Mouse (Mus musculus) CH12.LX (cell line): Measurements from ENCODE around the gene Zc3h8. TPM values are rescaled to one million over a fixed set of nuclear protein-coding genes. Genes with fewer than 3 reads are reported as not detected.

ENCODE experiments used
- DNase-seq: peaks from one replicate; pipeline ENCODE4 v3.0.0-alpha.2; 2013; ENCODE audit errors: extremely low read depth
- H3K27ac ChIP-seq: 2 replicates; pipeline ENCODE4 v1.5.1; 2012; ENCODE audit warnings: low read depth, mild to moderate bottlenecking, control low read depth, moderate library complexity; ENCODE audit not compliant: insufficient read depth
- H3K27me3 ChIP-seq: replicated peaks from 2 replicates; pipeline ENCODE3; 2012; ENCODE audit warnings: inconsistent platforms
- H3K36me3 ChIP-seq, 2 experiments: replicated peaks in 1 of 2; 2 replicates each; pipeline versions ENCODE3 to v1.6.1; 2012; ENCODE audit warnings: inconsistent platforms in 1 of 2, low read length in 1 of 2, mild to moderate bottlenecking in 1 of 2, mixed read lengths in 1 of 2, moderate library complexity in 1 of 2; ENCODE audit not compliant: control insufficient read depth in 1 of 2, insufficient read depth in 1 of 2
- H3K4me1 ChIP-seq, 2 experiments: 2 replicates each; pipeline ENCODE4 v1.6.1; 2012; ENCODE audit warnings: inconsistent platforms in 1 of 2, moderate library complexity in 1 of 2; ENCODE audit not compliant: insufficient read depth in 2 of 2, control insufficient read depth in 1 of 2
- H3K4me2 ChIP-seq: 2 replicates; pipeline ENCODE4 v1.6.1; 2012; ENCODE audit warnings: low read depth, mild to moderate bottlenecking, control low read depth; ENCODE audit not compliant: poor library complexity, insufficient read depth, severe bottlenecking
- H3K4me3 ChIP-seq, 3 experiments: fragments of 150-350 bp in 1 of 3; sonication (generic) in 1 of 3; replicated peaks in 1 of 3; 2 replicates each; pipeline versions ENCODE3 to v1.5.1; 2011 to 2012; ENCODE audit warnings: low read depth in 2 of 3, low read length in 2 of 3, mild to moderate bottlenecking in 2 of 3, moderate library complexity in 2 of 3, control low read depth in 1 of 3, improper control_type of control experiment in 1 of 3, inconsistent platforms in 1 of 3, mixed read lengths in 1 of 3; ENCODE audit not compliant: poor library complexity in 1 of 3
- H3K79me2 ChIP-seq: replicated peaks from 2 replicates; pipeline ENCODE4 v1.6.1; 2012; ENCODE audit warnings: mild to moderate bottlenecking, moderate library complexity; ENCODE audit not compliant: control insufficient read depth, poor library complexity, insufficient read depth, severe bottlenecking; ENCODE audit errors: extremely low read depth
- H3K9ac ChIP-seq: 2 replicates; pipeline ENCODE4 v1.6.1; 2012; ENCODE audit warnings: low read depth, mild to moderate bottlenecking, control low read depth, moderate library complexity; ENCODE audit not compliant: insufficient read depth
- H3K9me3 ChIP-seq: replicated peaks from 2 replicates; pipeline ENCODE3; 2012; ENCODE audit warnings: low read length, inconsistent platforms, mixed read lengths
- BHLHE40 ChIP-seq: IDR thresholded peaks from 2 replicates; pipeline ENCODE4 v1.6.1; 2011; ENCODE audit warnings: mild to moderate bottlenecking, low read depth, low read length, improper control_type of control experiment
- CHD1 ChIP-seq: IDR thresholded peaks from 2 replicates; pipeline ENCODE4 v1.6.1; 2012; ENCODE audit warnings: low read depth, low read length, improper control_type of control experiment, inconsistent platforms
- CHD2 ChIP-seq: IDR thresholded peaks from 2 replicates; pipeline ENCODE4 v1.6.1; 2011; ENCODE audit warnings: low read length, improper control_type of control experiment
- CTCF ChIP-seq, 2 experiments: IDR thresholded peaks in 1 of 2; conservative IDR thresholded peaks in 1 of 2; 2 replicates each; pipeline ENCODE4 v1.5.1; 2011 to 2012; ENCODE audit warnings: low read depth in 2 of 2, low read length in 2 of 2, improper control_type of control experiment in 1 of 2, inconsistent platforms in 1 of 2, mild to moderate bottlenecking in 1 of 2, moderate library complexity in 1 of 2
- E2F4 ChIP-seq: IDR thresholded peaks from 2 replicates; pipeline ENCODE4 v1.6.1; 2011; ENCODE audit warnings: low read depth, low read length, improper control_type of control experiment; ENCODE audit not compliant: insufficient replicate concordance
- ELF1 ChIP-seq: IDR thresholded peaks from 2 replicates; pipeline ENCODE4 v1.6.1; 2014; ENCODE audit warnings: low read depth, mild to moderate bottlenecking, inconsistent platforms, low read length, improper control_type of control experiment
- EP300 ChIP-seq: IDR thresholded peaks from 2 replicates; pipeline ENCODE4 v1.6.1; 2011; ENCODE audit warnings: low read length, improper control_type of control experiment
- ETS1 ChIP-seq: conservative IDR thresholded peaks from 2 replicates; pipeline ENCODE4 v1.6.1; 2012; ENCODE audit warnings: low read depth, mild to moderate bottlenecking, inconsistent platforms, low read length, improper control_type of control experiment, moderate library complexity
- GABPA ChIP-seq: IDR thresholded peaks from 2 replicates; pipeline ENCODE4 v1.6.1; 2012; ENCODE audit warnings: low read depth, low read length, improper control_type of control experiment, inconsistent platforms; ENCODE audit not compliant: insufficient replicate concordance
- HCFC1 ChIP-seq: IDR thresholded peaks from 2 replicates; pipeline ENCODE4 v1.6.1; 2012; ENCODE audit warnings: low read depth, mild to moderate bottlenecking, inconsistent platforms, low read length, improper control_type of control experiment
- IRF4 ChIP-seq: IDR thresholded peaks from 2 replicates; pipeline ENCODE4 v1.6.1; 2014; ENCODE audit warnings: low read depth, mild to moderate bottlenecking, inconsistent platforms, low read length, improper control_type of control experiment
- JUN ChIP-seq: IDR thresholded peaks from 2 replicates; pipeline ENCODE4 v1.6.1; 2011; ENCODE audit warnings: low read depth, mild to moderate bottlenecking, low read length, improper control_type of control experiment, moderate library complexity; ENCODE audit not compliant: insufficient read depth
- KAT2A ChIP-seq: IDR thresholded peaks from 2 replicates; pipeline ENCODE4 v1.6.1; 2012; ENCODE audit warnings: low read length, improper control_type of control experiment, inconsistent platforms; ENCODE audit not compliant: insufficient replicate concordance
- MAFK ChIP-seq: IDR thresholded peaks from 2 replicates; pipeline ENCODE4 v1.6.1; 2011; ENCODE audit warnings: low read length, improper control_type of control experiment; ENCODE audit not compliant: insufficient replicate concordance
- MAX ChIP-seq: IDR thresholded peaks from 2 replicates; pipeline ENCODE4 v1.6.1; 2011; ENCODE audit warnings: low read length, improper control_type of control experiment
- MAZ ChIP-seq: IDR thresholded peaks from 2 replicates; pipeline ENCODE4 v1.6.1; 2012; ENCODE audit warnings: low read depth, mild to moderate bottlenecking, inconsistent platforms, low read length, improper control_type of control experiment, moderate library complexity
- MEF2A ChIP-seq: IDR thresholded peaks from 2 replicates; pipeline ENCODE4 v1.6.1; 2014; ENCODE audit warnings: low read depth, mild to moderate bottlenecking, inconsistent platforms, low read length, improper control_type of control experiment, borderline replicate concordance
- MXI1 ChIP-seq: IDR thresholded peaks from 2 replicates; pipeline ENCODE4 v1.6.1; 2011; ENCODE audit warnings: mild to moderate bottlenecking, low read depth, low read length, improper control_type of control experiment
- MYC ChIP-seq: IDR thresholded peaks from 2 replicates; pipeline ENCODE4 v1.6.1; 2011; ENCODE audit warnings: low read depth, mild to moderate bottlenecking, improper control_type of control experiment, low read length
- NELFE ChIP-seq: IDR thresholded peaks from 2 replicates; pipeline ENCODE4 v1.6.1; 2011; ENCODE audit warnings: low read depth, low read length, improper control_type of control experiment
- PAX5 ChIP-seq: IDR thresholded peaks from 2 replicates; pipeline ENCODE4 v1.6.1; 2012; ENCODE audit warnings: low read length, inconsistent platforms, mixed read lengths
- POLR2A ChIP-seq: IDR thresholded peaks from 2 replicates; pipeline ENCODE4 v1.6.1; 2011; ENCODE audit warnings: low read depth, mild to moderate bottlenecking, improper control_type of control experiment, low read length
- POLR2AphosphoS2 ChIP-seq: IDR thresholded peaks from 2 replicates; pipeline ENCODE4 v1.6.1; 2011; ENCODE audit warnings: low read depth, low read length, improper control_type of control experiment
- RAD21 ChIP-seq: IDR thresholded peaks from 2 replicates; pipeline ENCODE4 v1.6.1; 2011; ENCODE audit warnings: low read depth, mild to moderate bottlenecking, low read length, improper control_type of control experiment, moderate library complexity
- SIN3A ChIP-seq: IDR thresholded peaks from 2 replicates; pipeline ENCODE4 v1.6.1; 2012; ENCODE audit warnings: low read length, improper control_type of control experiment, inconsistent platforms
- SMC3 ChIP-seq: IDR thresholded peaks from 2 replicates; pipeline ENCODE4 v1.6.1; 2011; ENCODE audit warnings: low read depth, low read length, improper control_type of control experiment
- TBP ChIP-seq: conservative IDR thresholded peaks from 2 replicates; pipeline ENCODE4 v1.6.1; 2011; ENCODE audit warnings: low read depth, low read length, improper control_type of control experiment
- TCF12 ChIP-seq: IDR thresholded peaks from 2 replicates; pipeline ENCODE4 v1.6.1; 2014; ENCODE audit warnings: low read depth, mild to moderate bottlenecking, inconsistent platforms, low read length, improper control_type of control experiment
- UBTF ChIP-seq: IDR thresholded peaks from 2 replicates; pipeline ENCODE4 v1.6.1; 2012; ENCODE audit warnings: low read depth, mild to moderate bottlenecking, inconsistent platforms, low read length, improper control_type of control experiment, moderate library complexity
- USF2 ChIP-seq: conservative IDR thresholded peaks from 2 replicates; pipeline ENCODE4 v1.6.1; 2011; ENCODE audit warnings: low read depth, low read length, improper control_type of control experiment
- ZC3H11A ChIP-seq: IDR thresholded peaks from 2 replicates; pipeline ENCODE4 v1.6.1; 2012; ENCODE audit warnings: low read depth, mild to moderate bottlenecking, inconsistent platforms, low read length, improper control_type of control experiment
- ZMIZ1 ChIP-seq: IDR thresholded peaks from 2 replicates; pipeline ENCODE4 v1.6.1; 2012; ENCODE audit warnings: low read depth, mild to moderate bottlenecking, inconsistent platforms, low read length, improper control_type of control experiment
- ZNF384 ChIP-seq: IDR thresholded peaks from 2 replicates; pipeline ENCODE4 v1.6.1; 2012; ENCODE audit warnings: low read depth, low read length, improper control_type of control experiment, inconsistent platforms
- dilution Hi-C: fragments of 300-500 bp; cut with MboI; formaldehyde crosslinking; loops from 2 replicates; pipeline ENCODE4 v1.14.3; 2020; ENCODE audit warnings: low sequenced_read_pairs; ENCODE audit not compliant: extremely low pct_unique_long_range_greater_than_20kb, extremely low pct_ligation_motif_present
- in situ Hi-C: fragments of 300-500 bp; cut with MboI; formaldehyde crosslinking; loops from 3 replicates; pipeline ENCODE4 v1.14.3; 2019; ENCODE audit warnings: low sequenced_read_pairs, low pct_ligation_motif_present, low pct_unique_long_range_greater_than_20kb, mixed read lengths
- polyA plus RNA-seq: library from polyadenylated mRNA; unstranded; fragments of >175 nt; gene quantifications from 2 replicates; pipeline ENCODE4 v1.2.1, GENCODE M21; 2012; ENCODE audit warnings: low read depth; ENCODE audit not compliant: insufficient read length
- total RNA-seq, 2 experiments: library from RNA; depleted of rRNA; stranded (reverse); fragments of 300-350 nt in 1 of 2; fragments of >200 nt in 1 of 2; gene quantifications; 2 replicates each; pipeline ENCODE4 v1.2.3; 2012 to 2014

Zc3h8 gene
- total and polyA plus RNA-seq, 3 experiments, result 8.1 to 15.2 (median 11.7) TPM

GRCm38 (mm10) chr2:128967661-128968441 lies 24.0 kb upstream of the Zc3h8 start, which contains the start of gene Gm10762:
Gene Gm10762 (minus strand): TSS chr2:128967725.
- H3K36me3 ChIP-seq, result no peaks in the 10 kb centered on the region
- TF ChIP-seq CTCF (conservative IDR thresholded peaks at IDR 0.05 in 1 of 2, IDR thresholded peaks at IDR 0.05 in 1 of 2; ENCODE audit: low read depth in 2 of 2, low read length in 2 of 2), result no peak
- no peak for TF ChIP-seq TCF12
- peak; percentile 97 for TF ChIP-seq CHD2
- no peak for TF ChIP-seq CHD1
- TF ChIP-seq KAT2A, result no peak
- no peak for TF ChIP-seq JUN
- peak; percentile 88 for TF ChIP-seq MXI1
- TF ChIP-seq MAZ, result peak; percentile 45; the same call in 1 of the 2 replicates
- TF ChIP-seq EP300, result no peak
- TF ChIP-seq MAFK, result no peak
- no peak for TF ChIP-seq POLR2AphosphoS2
- no peak for TF ChIP-seq TBP
- TF ChIP-seq RAD21, result no peak
- TF ChIP-seq ZMIZ1, result peak; percentile 66; the same call in 1 of the 2 replicates
- TF ChIP-seq GABPA, result no peak
- TF ChIP-seq POLR2A, result peak; percentile 60
- peak; percentile 67; the same call in 1 of the 2 replicates for TF ChIP-seq SIN3A
- TF ChIP-seq NELFE, result peak; percentile 9; the same call in 1 of the 2 replicates
- peak; percentile 42; the same call in 1 of the 2 replicates for TF ChIP-seq IRF4
- no peak for TF ChIP-seq ELF1
- TF ChIP-seq BHLHE40, result peak; percentile 66; the same call in 1 of the 2 replicates
- 0 out of 2 replicates have a peak, but pooled peaks have one; percentile 66 for TF ChIP-seq UBTF
- no peak for TF ChIP-seq USF2
- no peak for TF ChIP-seq MEF2A
- peak; percentile 90 for TF ChIP-seq MAX
- peak; percentile 51 for TF ChIP-seq HCFC1
- no peak for TF ChIP-seq SMC3
- 0 out of 2 replicates have a peak, but pooled peaks have one; percentile 20 for TF ChIP-seq E2F4
- no peak for TF ChIP-seq PAX5
- TF ChIP-seq ETS1, result no peak
- peak; percentile 98 for TF ChIP-seq MYC
- peak; percentile 98 for TF ChIP-seq ZNF384
- no peak for TF ChIP-seq ZC3H11A
- in situ Hi-C loops (no loop called here), dilution Hi-C loops (no loop called here)
- H3K27ac ChIP-seq, result peak within 1 kb of the TSS; percentile 96
- peak; percentile 75 for DNase-seq
- H3K79me2 ChIP-seq, result no peaks in the 10 kb centered on the region
- H3K4me2 ChIP-seq, result peak within 1 kb of the TSS; percentile 25
- H3K27me3 ChIP-seq, result no peaks in the 10 kb centered on the region
- peaks cover 3 to 16% of the 10 kb centered on the region in 2 experiments; a peak in 2 of 4 replicates for H3K4me1 ChIP-seq
- H3K9ac ChIP-seq, result peak within 1 kb of the TSS; percentile 99
- peak within 1 kb of the TSS; percentile 83 to 93 (median 89) for H3K4me3 ChIP-seq
- H3K9me3 ChIP-seq, result no peaks in the 10 kb centered on the region
